Mouse (Mus musculus) urinary bladder, postnatal 4 days (tissue): ENCODE measurements around the gene 1810010D01Rik.

Experiments
- DNase-seq, 2 experiments: peaks; one replicate each; pipeline ENCODE4 v3.0.0; 2021 to 2022; ENCODE audit warnings: low spot score in 2 of 2

1810010D01Rik gene

DNA sequence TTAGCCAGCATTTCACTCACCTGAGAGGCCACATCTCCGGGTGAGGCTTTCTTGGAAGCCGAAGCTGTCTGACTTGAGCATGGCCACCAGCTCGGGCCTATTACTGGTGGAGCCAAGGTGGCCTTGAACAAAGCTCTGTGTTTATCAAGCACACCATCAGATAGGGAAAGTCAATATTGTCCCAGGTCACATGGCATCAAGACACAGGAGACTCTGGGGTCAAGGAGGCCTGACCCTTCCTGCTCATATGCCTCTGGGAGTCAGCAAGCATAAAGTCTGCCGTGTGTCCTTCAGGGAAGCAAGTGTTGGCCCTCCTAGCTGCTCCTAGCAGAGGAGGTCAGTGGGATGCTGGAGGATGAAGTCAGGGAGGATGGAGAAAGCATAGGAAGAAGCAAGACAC lies at the start of gene 1810010D01Rik:
Gene 1810010D01Rik (minus strand): TSS at position 114 of the 400 bp plus-strand sequence.
- no peak for DNase-seq

DNA sequence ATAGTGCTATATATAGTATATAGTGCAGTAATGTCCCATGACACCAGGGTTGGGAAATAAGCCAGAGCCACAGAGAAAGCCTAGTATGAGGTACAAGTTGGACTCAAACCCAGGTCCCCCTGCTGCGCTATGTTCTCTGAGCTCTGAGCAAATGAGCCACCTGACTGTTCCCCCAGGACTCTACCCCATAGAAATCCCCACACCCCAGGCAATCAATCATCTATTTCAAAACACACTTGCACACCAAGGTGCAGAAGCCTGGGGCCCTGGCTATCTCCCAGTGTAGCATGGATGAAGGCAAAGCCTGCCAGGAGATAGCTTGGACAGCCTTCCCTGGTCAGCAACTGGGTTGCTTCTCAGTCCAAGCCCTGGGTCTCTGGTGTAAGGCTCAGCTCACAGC lies 48.2 kb upstream of the 1810010D01Rik start:
- DNase-seq: no peak

DNA sequence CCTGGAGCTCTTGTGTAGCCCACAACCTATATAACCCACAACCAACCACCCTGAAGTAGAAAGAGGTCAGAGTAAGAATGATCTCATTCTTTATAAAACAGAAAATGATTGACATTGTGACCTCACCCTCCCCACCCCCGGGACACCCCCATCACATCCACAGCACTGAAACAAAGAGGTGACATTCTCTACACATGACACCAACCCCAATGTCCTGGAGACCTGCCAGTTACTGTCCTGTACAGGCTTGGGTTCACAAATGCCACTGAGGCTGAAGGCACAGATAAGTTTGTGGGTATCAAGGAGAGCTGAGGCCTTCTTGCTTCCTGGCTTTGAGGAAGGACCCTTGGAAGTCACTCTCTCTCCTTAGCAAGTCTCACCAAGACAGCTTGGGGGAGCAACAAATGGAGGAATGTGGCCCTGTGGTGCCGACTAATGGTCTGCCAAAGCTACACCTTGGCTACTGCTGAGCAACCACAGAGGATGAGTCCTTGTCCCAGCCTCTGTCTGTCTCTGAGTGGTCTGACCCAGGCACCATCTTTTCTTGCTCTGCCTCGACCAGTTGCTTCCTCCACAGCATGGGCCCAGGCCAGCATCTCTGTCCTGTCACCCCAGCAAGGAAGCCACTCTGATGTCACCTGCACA lies 46.2 kb upstream of the 1810010D01Rik start:
- DNase-seq: no peak

DNA sequence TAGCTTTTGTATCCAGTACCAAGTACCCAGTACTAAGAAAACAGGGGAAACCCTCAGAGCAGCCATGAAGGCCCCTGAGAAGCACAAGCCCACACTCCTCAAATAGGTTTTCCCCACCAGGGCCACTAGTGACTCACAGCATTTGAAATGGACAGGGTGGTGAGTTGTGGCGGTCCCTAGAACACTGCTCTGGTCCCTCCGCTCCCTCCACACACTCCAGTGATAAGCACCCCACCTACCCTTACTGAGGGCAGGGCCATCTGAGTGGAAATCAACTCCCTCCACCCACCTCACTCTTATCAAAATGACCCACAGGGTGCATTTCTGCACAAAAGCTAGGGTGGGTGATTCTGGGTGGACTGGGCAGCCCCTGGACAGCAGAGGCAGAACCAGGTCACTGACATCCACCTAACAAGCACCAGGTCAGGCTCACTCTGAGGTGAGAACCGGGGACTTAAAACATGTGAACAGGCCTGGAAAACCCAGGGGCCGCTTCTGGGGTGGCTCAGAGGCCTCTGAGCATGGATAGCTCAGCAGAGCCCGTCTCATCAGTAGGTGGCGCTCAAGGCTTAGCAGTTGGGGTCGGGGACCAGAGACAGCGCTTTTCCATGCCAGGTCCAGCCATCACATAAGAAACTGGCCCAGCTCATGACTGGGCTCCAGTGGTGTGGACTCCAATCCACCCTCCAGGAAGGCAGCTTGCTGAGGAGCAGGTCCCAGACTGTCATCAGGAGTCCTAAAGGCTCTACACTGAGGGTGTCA lies 45.0 kb upstream of the 1810010D01Rik start:
- DNase-seq: peak; percentile 72 to 89

- DNase-seq: no peak
These were observed 42.3 kb upstream of the 1810010D01Rik start for GRCm38 (mm10) chr7:145250225-145250624.

GRCm38 (mm10) chr7:145248911-145249310 lies 41.0 kb upstream of the 1810010D01Rik start:
- no peak for DNase-seq

DNA sequence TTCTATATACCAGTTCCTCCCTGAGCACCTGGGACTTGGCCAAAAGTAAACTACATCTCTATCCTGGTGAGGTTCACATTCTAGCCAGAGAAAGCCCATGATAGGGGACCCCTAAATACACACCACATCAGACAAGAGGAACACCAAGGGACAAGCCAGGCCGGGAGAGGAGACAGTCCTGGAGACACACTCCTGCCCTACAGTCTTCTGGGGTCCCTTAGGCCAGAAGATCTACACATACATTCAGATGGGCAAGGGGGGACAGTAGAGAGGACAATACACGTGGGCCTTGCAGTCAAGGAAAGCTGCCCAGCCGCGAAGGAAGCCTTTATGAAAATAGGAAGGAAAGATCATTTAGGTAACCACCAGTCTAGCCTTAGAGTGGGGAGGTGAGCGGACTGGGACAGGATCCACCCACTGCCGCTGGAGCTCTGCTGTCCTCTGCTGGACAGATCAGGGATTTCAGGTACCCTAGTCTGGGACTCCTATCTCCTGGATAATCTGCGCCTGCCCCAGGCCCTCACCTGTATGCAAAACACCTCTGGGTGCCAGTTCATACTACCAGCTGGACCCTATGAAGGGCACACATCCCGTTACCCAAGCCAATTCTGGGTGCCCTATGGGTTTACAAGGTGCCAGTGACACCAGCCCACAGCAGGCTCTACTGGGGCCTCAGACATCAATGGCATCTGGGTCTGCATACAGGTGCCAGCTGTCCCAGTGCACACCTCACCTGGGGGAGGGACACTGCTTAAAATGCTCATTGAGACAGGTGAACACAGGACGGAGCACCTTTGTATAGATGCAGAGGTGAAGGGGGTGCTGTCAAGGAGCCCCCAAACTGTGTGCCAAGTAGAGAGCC lies 35.2 kb upstream of the 1810010D01Rik start:
- DNase-seq: peak; percentile 68 to 87

DNA sequence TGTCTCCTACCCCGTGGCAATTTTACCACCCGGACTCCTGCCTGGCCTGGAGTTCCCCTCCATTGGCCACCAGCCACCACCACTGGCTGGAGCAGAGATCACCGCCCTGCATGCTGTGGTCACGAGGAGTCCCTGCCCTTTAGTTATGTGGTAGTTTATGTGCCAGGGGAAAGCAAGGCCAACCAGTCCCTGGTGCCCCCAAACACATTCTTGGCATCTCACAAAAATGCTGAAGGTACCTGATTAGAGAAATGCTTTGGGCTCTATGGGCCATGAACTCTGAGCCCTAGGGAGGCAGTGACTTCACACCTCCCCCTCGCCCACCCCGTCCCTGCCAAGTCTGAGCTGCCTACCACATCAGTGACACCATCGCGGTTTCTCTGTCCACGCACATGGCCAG lies 34.1 kb upstream of the 1810010D01Rik start:
- no peak for DNase-seq

DNA sequence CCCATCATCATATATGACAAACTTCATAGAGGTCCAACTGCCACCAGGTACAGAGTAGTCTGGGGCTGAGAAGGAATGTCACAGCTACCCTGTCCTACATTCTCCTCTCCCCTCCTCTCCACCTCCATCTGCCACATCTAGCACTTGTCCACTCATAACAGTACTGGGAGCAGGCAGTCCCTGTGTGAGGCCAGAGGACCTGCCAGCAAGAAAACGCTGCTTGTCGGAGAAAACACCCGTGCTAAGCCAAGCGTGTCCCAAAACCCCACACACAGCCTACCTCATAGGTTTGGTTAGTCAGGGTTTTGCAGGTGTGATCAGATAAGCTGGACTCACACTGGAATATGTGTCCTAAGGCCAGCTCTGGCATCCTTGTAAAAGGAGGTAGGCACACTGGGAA lies 33.0 kb upstream of the 1810010D01Rik start:
- no peak for DNase-seq

- no peak for DNase-seq
These were observed 32.0 kb upstream of the 1810010D01Rik start for GRCm38 (mm10) chr7:145239736-145240505.

- DNase-seq: no peak
These were observed 31.2 kb upstream of the 1810010D01Rik start for GRCm38 (mm10) chr7:145239145-145239544.

GRCm38 (mm10) chr7:145234841-145235790 lies 27.2 kb upstream of the 1810010D01Rik start:
- DNase-seq: no peak

- no peak for DNase-seq
These were observed 23.7 kb upstream of the 1810010D01Rik start for GRCm38 (mm10) chr7:145231659-145232058.

GRCm38 (mm10) chr7:145226641-145227040 lies 18.7 kb upstream of the 1810010D01Rik start:
- no peak for DNase-seq

GRCm38 (mm10) chr7:145225626-145226025 lies 17.7 kb upstream of the 1810010D01Rik start:
- no peak for DNase-seq

DNA sequence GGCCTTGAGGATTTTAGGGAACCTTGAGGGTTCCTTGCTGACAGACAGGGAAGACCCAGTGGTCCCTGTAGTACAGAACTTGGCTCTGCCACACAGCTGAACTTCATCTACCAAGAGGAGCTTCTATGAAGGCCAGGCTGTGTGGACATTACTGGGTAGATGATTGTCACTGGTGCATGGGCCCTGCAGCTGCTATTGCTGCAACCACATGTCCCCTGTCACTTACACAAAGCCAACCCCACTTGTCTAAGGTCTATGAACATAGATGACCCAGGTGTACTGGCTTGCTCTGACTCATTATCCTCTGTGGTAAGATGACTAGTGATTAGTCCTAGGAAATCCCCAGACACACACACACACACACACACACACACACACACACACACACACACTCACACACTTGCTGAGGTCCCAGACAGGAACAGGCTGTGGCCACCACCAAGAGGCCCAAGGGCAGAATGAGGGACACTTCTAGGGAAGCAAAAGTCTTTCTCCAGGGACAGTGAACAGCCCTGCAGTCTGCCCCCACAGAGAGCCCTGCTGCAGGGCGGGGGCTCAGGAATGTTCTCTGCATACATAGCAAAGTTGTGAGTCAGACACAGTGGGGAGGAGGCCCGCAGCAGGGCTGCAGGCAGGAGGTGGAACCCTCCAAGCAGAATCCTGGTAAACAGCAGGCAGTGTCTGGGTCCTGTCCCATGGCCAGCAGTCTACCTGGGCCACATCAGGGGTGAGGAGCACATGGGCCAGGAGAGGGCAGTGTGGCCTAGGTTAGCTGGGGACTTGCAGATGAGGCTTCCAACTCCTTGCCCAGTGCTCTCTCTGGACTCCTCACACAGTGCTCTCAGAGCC lies 14.1 kb upstream of the 1810010D01Rik start:
- DNase-seq: peak; percentile 70 to 79

- DNase-seq: no peak
These were observed 13.4 kb upstream of the 1810010D01Rik start for GRCm38 (mm10) chr7:145221346-145221745.

DNA sequence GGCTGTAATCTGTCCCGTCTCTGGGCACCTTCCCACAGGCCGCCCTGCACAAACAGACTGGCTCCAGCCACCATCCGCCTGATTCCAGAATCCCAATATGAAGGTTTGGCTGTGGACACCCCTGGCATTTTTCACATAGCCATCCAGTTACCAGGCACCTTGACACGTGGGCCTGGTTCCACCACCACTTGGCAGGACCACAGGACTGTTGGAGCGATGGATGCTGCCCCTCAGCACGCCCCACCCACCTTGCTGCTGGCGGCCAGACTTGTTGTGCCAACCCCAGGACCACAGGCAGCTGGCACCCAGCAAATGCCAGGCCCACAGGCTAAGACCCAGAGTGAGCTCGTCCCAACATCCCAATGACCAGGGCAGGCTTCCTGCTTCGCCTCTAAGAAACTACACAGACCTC lies 11.5 kb upstream of the 1810010D01Rik start:
- no peak for DNase-seq

- DNase-seq: no peak
These were observed 8.7 kb upstream of the 1810010D01Rik start for GRCm38 (mm10) chr7:145216591-145216990.
